Mouse (Mus musculus): Measurements from ENCODE around the gene Tdp2.

Tdp2 gene

GRCm38 (mm10) chr13:24880208-24880607, 48.7 kb downstream of the Tdp2 start:
- no peak for DNase-seq (ENCODE audit: low read depth, low spot score)

DNA sequence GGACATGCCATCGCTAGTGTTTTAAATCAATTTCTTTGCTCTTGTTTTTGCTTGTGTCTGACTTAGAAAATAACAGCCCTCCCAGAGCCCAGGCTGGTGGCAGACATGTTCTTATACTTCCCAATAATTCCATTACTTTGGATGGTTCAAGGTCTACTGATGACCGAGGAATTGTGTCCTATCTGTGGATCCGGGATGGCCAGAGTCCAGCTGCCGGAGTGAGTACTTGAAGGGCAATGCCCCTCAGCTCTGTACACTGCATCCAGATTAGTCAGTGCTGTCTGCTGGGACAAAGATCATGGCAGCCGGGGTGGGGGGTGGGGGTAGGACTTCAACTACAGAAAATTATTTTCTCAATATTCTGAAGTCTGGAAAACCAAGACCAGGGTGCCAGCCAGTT, 49.2 kb downstream of the Tdp2 start:
- DNase-seq (ENCODE audit: low read depth, low spot score) = no peak

- no peak for DNase-seq (ENCODE audit: low read depth, low spot score)
Observed at GRCm38 (mm10) chr13:24882411-24882810, 50.9 kb downstream of the Tdp2 start.

DNA sequence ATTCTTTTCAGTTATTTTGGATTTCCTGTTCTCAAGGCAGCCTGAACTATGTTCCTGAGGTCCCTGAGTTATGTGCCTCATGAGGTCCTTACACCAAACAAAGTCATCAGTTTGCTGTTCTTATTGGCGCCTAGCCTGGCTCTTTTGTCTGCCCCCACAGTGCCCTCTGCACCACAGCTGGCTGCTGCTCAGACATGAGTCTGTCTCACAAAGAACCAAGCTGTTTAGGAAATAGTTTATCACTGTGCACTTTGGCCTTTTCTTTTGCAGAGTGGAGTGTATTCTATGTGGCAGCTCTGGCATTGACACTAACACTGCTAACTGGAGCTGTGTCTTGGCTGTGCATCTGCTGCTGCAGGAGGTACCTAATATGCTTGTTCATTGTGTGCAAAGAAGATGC, 58.1 kb downstream of the Tdp2 start:
- DNase-seq (ENCODE audit: low read depth, low spot score) = no peak

All from brain, adult 2 months (tissue).